Mouse (Mus musculus): ENCODE measurements at regions not wholly inside any gene's neighbourhood (a gene's known extent, or its start where the extent isn't known, plus 50 kb on each side); places are given as distances from the start of the nearest gene placed in this dataset.

DNA sequence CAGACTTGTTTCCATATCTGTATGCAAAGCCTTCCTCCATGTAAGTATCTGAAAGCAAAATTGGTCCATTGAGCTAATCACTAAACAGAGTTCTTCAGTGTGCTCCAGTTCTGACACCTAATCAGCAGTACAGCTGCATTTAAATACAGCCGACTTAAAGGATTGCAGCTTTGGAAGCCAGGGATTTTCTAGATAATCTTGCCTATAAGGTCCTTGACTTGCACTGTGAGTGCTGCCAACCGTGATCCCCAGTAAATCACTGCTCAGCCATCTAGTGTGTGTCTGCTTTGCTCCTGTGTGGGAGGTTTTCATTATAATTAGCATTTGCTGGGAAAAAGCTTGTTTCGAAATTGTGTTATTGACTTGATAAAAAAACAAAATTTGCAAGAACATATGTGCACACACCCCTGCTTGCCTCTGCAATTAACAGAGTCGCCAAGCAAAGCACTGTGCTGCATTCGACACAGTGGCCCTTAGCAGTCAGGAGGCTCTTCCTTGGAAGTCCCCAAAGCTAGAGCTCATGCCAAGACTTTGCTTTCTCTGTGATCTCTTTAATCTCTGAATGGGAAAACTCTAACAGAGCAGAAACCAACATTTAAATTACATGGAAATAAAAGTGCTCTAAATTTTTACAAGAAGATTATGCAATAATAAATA, 150.0 kb upstream of the Nabp1 start:
- Histone ChIP-seq H3K4me1 (no peaks in the 10 kb centered on the region), H3K9me3 (no peaks in the 10 kb centered on the region), H3K4me3 (replicated peaks) (no peak overlapping the region), H3K27me3 (replicated peaks) (peaks cover 1% of the 10 kb centered on the region), H3K36me3 (replicated peaks; ENCODE audit: low read length) (no peaks in the 10 kb centered on the region)
- TF ChIP-seq GATA1 (IDR thresholded peaks at IDR 0.05; ENCODE audit: borderline replicate concordance, low read length) (no peak), FLI1 (IDR thresholded peaks at IDR 0.05; ENCODE audit: low read length) (no peak)

DNA sequence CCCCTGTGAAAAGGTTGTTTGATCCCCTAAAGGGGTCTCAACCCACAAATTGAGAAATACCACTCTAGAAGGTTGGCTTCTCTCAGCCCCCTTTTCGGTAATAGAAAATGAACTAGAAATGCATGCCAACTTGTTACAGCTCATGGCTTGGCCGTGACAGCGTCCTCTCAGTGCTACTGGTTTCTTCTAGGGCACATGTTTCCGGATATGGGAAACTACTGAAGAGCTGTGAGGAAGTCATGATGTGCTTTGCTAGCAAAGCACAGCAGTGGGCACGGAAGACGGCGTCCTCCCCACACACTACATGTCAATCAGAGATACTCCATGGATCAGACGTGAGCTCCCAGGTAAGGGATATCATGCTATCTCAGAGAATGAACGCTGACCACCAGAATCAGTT, 148.1 kb upstream of the Nabp1 start:
- no peak overlapping the region for H3K4me3 ChIP-seq (replicated peaks)
- no peaks in the 10 kb centered on the region for H3K36me3 ChIP-seq (replicated peaks; ENCODE audit: low read length)
- TF ChIP-seq GATA1 (IDR thresholded peaks at IDR 0.05; ENCODE audit: borderline replicate concordance, low read length) (no peak), FLI1 (IDR thresholded peaks at IDR 0.05; ENCODE audit: low read length) (no peak)
- H3K9me3 ChIP-seq, result no peaks in the 10 kb centered on the region
- no peaks in the 10 kb centered on the region for H3K4me1 ChIP-seq
- H3K27me3 ChIP-seq (replicated peaks), result peaks cover 1% of the 10 kb centered on the region

GRCm38 (mm10) chr1:51625079-51625478, 146.9 kb upstream of the Nabp1 start:
- H3K36me3 ChIP-seq (replicated peaks; ENCODE audit: low read length), result no peaks in the 10 kb centered on the region
- H3K4me3 ChIP-seq (replicated peaks), result no peak overlapping the region
- H3K4me1 ChIP-seq, result no peaks in the 10 kb centered on the region; the same call in 1 of the 2 replicates
- H3K9me3 ChIP-seq, result no peaks in the 10 kb centered on the region
- peaks cover 1% of the 10 kb centered on the region for H3K27me3 ChIP-seq (replicated peaks)
- no peak for TF ChIP-seq GATA1 (IDR thresholded peaks at IDR 0.05; ENCODE audit: borderline replicate concordance, low read length)
- no peak for TF ChIP-seq FLI1 (IDR thresholded peaks at IDR 0.05; ENCODE audit: low read length)

- TF ChIP-seq GATA1 (IDR thresholded peaks at IDR 0.05; ENCODE audit: borderline replicate concordance, low read length) (no peak), FLI1 (IDR thresholded peaks at IDR 0.05; ENCODE audit: low read length) (no peak)
- no peak overlapping the region for H3K4me3 ChIP-seq (replicated peaks)
- no peaks in the 10 kb centered on the region for H3K36me3 ChIP-seq (replicated peaks; ENCODE audit: low read length)
- no peaks in the 10 kb centered on the region for H3K9me3 ChIP-seq
- H3K27me3 ChIP-seq (replicated peaks), result peaks cover 1% of the 10 kb centered on the region
- H3K4me1 ChIP-seq, result no peaks in the 10 kb centered on the region; the same call in 1 of the 2 replicates
Measured at GRCm38 (mm10) chr1:51624551-51624950, 146.3 kb upstream of the Nabp1 start.

DNA sequence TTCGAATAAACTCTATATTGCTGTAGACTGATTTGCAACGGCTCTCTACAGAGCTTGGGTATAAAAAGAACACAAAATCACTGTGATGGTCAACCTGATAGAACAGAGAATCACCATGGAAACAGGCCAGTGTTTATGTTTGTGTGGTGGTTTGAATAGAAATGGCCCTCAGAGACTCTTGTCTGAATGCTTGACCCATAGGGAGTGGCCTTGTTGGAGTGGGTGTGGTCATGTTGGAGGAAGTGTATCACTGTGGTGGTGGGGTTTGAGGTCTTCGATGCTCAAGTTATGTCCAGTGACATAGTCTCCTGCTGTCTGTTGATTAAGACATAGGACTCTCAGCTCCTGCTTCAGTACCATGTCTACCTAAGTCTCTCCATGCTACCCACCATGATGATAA, 144.8 kb upstream of the Nabp1 start:
- no peaks in the 10 kb centered on the region for H3K9me3 ChIP-seq

DNA sequence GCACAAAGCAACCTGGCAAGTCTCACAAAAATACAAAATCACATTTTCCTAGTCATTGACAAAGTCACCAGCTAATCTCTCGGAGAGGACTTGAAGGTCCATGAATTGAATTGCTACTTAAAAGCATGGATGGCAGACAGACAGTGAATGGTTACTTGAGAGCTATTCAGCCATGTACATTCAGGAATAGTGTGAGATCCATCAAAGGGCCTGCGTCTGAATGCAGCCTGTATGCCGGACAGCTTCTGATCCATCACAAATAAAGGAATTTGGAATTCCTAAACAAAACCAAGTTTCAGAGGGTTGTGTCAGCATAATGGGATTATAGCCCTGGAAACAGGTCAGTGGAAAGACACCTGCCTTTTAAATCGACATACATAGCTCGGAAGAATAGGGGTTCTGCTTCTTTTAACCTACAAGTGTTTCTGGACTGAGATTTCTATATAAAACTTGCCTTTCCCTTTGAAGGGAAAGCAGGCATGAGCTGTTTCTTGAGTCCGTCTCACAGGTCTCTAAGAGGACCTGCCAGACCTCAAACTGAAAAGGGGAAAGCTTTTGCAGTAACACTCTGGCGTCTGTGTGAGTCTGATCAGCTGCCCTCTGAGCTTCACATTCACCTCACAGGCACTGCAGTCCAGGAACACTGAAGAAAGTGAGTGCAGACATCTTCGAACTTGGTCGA, 144.1 kb upstream of the Nabp1 start:
- no peaks in the 10 kb centered on the region; the same call in 1 of the 2 replicates for H3K4me1 ChIP-seq
- H3K27me3 ChIP-seq (replicated peaks), result peaks cover 7% of the 10 kb centered on the region
- H3K4me3 ChIP-seq (replicated peaks), result no peak overlapping the region
- no peaks in the 10 kb centered on the region for H3K36me3 ChIP-seq (replicated peaks; ENCODE audit: low read length)
- H3K9me3 ChIP-seq, result no peaks in the 10 kb centered on the region
- TF ChIP-seq FLI1 (IDR thresholded peaks at IDR 0.05; ENCODE audit: low read length) (no peak), GATA1 (IDR thresholded peaks at IDR 0.05; ENCODE audit: borderline replicate concordance, low read length) (no peak)

More for the DNA sequence above, 144.8 kb upstream of the Nabp1 start:
- TF ChIP-seq FLI1 (IDR thresholded peaks at IDR 0.05; ENCODE audit: low read length), result no peak
- no peak for TF ChIP-seq GATA1 (IDR thresholded peaks at IDR 0.05; ENCODE audit: borderline replicate concordance, low read length)
- Histone ChIP-seq H3K36me3 (replicated peaks; ENCODE audit: low read length) (no peaks in the 10 kb centered on the region), H3K4me1 (no peaks in the 10 kb centered on the region; the same call in 1 of the 2 replicates), H3K4me3 (replicated peaks) (no peak overlapping the region), H3K27me3 (replicated peaks) (peaks cover 4% of the 10 kb centered on the region)

- Histone ChIP-seq H3K9me3 (no peaks in the 10 kb centered on the region), H3K4me1 (no peaks in the 10 kb centered on the region; the same call in 1 of the 2 replicates), H3K4me3 (replicated peaks) (no peak overlapping the region), H3K27me3 (replicated peaks) (peaks cover 7% of the 10 kb centered on the region), H3K36me3 (replicated peaks; ENCODE audit: low read length) (no peaks in the 10 kb centered on the region)
- no peak for TF ChIP-seq FLI1 (IDR thresholded peaks at IDR 0.05; ENCODE audit: low read length)
- no peak for TF ChIP-seq GATA1 (IDR thresholded peaks at IDR 0.05; ENCODE audit: borderline replicate concordance, low read length)
Measured at GRCm38 (mm10) chr1:51621062-51621461, 142.8 kb upstream of the Nabp1 start.

DNA sequence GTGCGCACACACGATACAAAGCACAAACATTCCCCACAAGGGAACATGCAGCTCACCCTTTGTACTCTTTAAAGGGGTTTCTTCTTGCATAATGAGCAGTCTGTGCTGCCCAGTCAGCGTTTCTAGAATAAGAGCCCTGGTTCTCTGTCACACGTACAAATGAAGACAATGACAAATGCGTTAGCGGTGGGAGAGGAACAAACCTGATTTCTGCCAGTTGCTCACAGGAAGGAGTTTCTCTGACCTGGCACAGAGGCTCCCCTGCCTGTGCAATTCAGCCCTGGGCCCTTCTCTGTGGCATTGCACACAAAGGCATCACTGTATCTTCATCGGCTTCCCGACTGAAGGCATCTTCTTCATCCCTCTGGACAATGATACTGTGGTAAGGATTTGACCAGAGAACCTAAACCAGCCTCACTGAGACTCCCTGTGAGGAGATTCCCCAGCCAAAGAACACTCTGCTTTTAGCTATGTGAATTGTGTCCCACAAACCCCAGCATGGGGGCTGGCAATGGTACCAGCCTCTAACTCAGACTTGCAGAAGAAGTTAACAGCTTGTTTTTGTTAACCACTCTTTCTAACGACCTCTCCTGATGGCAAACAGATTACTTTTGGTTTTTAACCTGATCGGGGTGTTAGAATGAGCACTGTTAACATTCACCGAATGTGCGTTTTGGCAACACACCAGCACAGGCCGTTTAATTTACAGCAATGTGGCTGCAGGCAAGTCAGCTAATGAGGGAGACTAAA, 139.5 kb upstream of the Nabp1 start:
- Histone ChIP-seq H3K9me3 (no peaks in the 10 kb centered on the region), H3K4me3 (replicated peaks) (no peak overlapping the region), H3K36me3 (replicated peaks; ENCODE audit: low read length) (no peaks in the 10 kb centered on the region), H3K4me1 (no peaks in the 10 kb centered on the region; the same call in 1 of the 2 replicates), H3K27me3 (replicated peaks) (peaks cover 7% of the 10 kb centered on the region)
- no peak for TF ChIP-seq GATA1 (IDR thresholded peaks at IDR 0.05; ENCODE audit: borderline replicate concordance, low read length)
- TF ChIP-seq FLI1 (IDR thresholded peaks at IDR 0.05; ENCODE audit: low read length), result no peak

DNA sequence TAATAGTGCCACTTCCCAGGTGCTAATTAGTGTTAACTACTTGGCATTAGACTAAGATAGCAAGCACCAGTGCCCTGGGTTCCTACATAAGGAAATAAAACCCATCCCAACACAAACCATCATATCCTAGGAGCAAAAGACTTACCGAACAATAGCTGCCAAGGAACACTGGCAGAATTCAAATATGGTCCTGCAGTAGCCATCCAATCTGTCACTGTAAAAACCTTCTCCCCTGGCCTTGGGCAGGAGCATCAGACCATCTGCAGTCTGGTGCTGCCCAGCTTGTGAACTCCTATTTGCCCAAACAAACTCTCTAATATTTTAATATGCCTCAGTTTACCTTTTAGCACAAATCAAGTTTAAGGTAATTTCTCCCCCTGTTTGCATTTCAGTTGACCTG, 137.9 kb upstream of the Nabp1 start:
- H3K4me3 ChIP-seq (replicated peaks), result no peak overlapping the region
- H3K27me3 ChIP-seq (replicated peaks), result peaks cover 7% of the 10 kb centered on the region
- no peaks in the 10 kb centered on the region for H3K9me3 ChIP-seq
- TF ChIP-seq GATA1 (IDR thresholded peaks at IDR 0.05; ENCODE audit: borderline replicate concordance, low read length), result no peak
- TF ChIP-seq FLI1 (IDR thresholded peaks at IDR 0.05; ENCODE audit: low read length), result no peak
- H3K4me1 ChIP-seq, result no peaks in the 10 kb centered on the region; the same call in 1 of the 2 replicates
- no peaks in the 10 kb centered on the region for H3K36me3 ChIP-seq (replicated peaks; ENCODE audit: low read length)

Measured in megakaryocyte, embryonic 14.5 days (primary cell).